Mouse (Mus musculus) CD4-positive, CD25-positive, alpha-beta regulatory T cell, adult 2 months (primary cell): ENCODE data around the gene Thoc7.
"Not testable (repeated sequence)": the region's sequence is repeated elsewhere in the genome, so short reads cannot be mapped to it uniquely, and the experiment has no call there.

Experiments used
- DNase-seq: peaks from one replicate; pipeline ENCODE4 v3.0.0-alpha.2; 2012; ENCODE audit warnings: low read depth, low spot score

Gene Thoc7

DNA sequence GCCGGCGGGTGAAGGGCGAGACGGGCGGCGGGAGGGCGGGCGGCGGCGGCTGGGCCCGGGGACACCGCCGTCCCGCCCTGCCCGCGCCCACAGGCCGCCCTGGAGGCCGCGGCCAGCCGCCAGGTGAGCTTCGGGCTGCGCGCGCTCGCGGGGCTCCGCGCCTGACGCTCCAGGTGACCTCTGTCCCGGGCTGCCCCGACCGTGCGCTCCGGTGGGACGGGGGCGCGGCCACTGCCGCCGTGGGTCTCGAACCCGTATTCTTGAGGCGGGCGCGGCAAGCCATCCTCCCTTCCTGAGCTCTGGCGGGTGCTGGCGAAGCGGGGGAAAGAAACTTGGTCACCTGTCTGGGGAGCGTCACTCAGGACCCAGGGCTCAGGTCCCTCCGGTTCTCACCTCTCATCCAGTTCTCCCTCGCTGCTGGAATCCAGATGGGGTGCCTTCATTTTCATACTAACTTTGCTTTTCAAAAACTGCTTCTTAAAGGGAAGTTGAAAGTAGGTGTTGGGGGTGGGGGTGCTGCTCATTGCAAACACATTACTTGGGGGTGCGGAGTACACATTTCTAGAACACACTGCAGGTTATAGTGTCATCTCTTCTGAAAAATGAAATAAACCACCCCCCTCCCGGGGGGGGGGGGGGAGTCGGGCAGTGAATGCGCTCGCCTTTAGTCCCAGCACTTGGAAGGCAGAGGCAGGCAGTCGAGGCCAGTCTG lies at the start of gene Thoc7, which contains the start of gene Atxn7:
Thoc7 (minus strand) TSS at position 452 of the 712 bp plus-strand sequence.
Atxn7 (plus strand) TSS at position 40 of the 712 bp plus-strand sequence.
- DNase-seq = peak; percentile 55

DNA sequence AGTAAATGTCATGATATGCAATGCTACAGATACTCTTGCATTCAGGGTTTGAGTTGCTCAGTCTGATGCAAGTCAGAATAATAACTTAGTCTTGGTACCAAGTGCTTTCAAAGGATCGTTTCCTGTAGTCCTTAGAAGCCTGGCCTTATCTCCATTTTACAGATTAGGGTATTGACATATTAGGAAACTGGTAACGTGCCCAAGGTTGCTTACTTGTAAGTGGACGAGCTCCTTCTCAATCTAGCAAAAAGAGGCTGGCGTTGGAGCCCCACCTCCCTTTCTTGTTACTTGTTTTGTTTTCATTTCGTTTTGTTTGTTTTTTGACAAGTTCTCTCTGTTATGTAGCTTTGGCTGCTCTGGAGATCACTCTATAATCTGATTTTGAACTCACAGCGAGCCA lies 48.1 kb upstream of the Thoc7 start:
- DNase-seq = no peak

DNA sequence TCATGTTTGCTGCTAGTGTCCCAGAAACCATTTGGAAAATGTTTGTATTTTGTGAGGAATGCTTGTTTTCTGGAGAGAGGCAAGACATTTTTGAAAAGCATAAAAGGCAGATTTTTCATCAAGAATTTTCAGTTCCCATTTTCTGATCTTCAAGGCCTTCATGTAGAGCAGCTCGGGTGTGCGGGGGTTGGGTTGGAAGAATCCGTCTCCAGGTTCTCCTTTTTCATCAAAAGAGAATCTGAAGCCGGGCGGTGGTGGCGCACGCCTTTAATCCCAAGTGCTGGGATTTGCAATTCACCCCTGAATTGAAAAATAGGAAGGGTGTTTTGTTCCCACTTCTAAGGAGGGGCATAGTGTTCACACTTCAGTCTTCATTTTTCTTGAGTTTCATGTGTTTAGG lies 41.1 kb upstream of the Thoc7 start:
- no peak for DNase-seq

DNA sequence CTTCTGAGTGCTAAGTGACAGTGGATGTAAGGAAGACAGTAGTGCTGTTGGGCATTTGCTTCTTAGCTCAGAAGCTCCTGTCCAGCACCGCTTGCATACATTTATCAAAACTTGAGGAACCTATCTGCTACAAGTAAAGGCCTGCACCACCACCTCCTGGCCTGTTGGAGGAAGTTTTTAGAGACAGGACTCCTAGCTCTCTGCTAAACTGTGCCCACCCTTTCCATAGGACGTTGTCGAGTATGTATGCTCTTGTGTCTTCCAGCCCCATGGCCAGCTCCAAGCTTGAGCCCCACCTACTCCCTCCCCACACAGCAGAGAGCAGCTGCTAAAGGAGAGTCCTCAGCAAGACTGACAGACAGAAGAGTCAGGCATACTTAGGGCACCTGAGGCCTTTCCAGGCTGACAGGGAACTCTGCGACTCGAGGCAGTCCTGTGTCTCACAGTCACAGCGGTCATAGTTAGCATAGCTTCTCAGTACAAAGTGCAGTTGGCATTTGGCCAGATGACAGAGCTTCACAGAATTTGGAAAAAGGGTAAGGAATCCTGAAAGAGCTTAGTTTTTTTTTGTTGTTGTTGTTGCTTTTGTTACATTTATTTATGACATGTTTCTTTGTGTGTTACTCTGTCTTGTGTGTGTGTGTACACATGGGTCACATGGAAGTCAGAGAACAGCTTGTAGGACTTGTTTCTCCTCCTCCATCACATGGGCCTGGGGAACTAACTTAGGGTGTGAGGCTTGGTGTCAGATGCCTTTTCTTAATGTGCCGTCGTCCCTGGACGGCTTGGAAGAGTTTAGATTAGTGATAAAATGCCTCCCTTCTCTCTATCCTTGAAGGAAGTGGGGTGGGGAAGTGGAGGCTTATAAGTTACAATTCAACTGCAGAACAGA lies 33.8 kb upstream of the Thoc7 start:
- no peak for DNase-seq

DNA sequence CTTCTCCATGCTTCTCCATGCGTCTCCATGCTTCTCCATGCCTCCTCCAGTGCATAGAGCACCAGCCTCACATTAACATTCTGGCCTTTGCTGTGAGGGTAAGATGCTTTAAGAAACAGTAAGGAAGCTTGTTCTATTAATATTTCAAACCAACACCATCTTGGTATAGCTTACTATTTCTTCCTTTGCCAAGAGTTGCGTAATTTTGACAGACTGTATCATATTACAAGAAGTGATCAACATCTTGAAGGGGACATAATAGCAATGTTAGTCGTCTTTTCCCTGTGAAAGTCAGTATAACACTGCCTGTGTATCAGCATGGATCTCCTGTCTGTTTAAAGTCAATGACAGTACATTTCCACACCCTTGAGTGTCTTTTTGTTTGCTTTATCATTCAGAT lies 29.1 kb upstream of the Thoc7 start:
- DNase-seq = no peak

DNA sequence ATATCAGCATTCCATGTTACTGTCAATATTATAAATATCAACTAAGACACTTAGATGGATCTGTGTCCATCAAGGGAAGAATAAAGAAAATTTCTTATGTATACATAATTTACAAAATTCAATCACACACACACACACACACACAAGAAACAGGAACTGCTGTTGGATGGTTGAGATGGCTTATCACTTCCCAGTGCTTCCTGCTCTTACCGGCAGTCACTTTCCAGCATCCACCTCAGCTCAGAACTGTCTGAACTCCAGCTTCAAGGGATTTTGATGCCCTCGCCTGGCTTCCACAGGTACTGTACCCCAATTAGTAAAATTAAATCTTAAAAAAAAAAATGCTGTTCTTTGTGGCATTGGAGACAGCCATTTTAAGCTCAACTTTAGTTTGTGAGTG lies 26.7 kb upstream of the Thoc7 start:
- peak; percentile 7 for DNase-seq

DNA sequence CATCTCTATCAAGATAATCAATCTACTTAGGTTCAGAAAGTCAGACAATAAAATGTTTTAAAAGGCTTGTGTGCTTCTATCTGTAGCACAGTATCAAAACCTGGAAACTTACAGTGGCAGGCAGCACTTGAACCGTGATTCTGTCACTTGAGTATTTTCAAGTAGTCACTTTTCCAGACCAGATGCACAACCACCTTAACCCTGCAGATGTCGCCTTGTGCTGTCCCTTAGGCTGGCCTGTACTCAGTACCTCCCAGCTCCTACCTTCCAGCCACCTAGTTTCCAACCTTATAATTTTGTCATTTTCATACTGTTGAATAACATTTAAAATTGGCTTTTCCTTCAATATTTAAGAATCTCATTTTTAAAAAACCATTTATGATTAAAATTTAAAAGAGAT lies 20.5 kb upstream of the Thoc7 start:
- DNase-seq = peak; percentile 48

DNA sequence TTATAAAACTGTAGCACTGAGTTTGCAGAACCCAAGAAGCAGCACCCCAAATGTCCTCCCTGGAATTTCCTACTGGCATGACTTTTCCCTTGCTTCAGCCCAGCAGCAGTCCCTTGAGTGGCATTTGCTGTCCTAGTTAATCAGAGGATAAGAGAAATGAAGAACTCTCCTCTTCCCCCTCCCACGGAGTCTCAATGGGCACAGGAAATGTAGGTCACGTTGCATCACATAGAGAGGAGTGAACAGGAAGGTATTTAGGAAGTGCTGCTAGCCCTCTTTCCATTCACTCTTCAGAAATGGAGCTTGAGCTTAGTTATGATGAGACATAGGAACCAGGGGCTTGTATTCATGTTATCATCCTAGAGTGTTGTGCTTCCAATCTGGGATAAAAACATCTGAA lies 19.6 kb upstream of the Thoc7 start:
- DNase-seq = peak; percentile 51

DNA sequence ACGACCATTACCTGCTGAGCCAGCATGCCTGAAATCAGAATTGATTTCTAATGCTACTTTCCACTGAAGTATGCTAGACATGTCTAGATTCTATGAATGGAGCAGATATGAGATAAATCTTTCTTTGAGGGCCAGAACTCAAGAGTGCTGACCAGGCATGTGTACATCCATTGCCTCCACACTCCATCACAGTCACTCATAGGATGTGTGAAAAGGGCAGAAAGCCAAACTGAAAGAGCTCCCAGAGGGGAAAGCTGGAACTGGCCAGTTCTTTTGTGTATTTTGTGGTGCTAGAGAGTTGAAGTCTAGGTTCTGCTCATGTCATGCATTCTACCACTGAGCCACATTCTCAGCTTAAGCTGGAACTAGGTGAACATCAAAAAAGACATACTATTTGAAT lies 15.8 kb upstream of the Thoc7 start:
- no peak for DNase-seq

DNA sequence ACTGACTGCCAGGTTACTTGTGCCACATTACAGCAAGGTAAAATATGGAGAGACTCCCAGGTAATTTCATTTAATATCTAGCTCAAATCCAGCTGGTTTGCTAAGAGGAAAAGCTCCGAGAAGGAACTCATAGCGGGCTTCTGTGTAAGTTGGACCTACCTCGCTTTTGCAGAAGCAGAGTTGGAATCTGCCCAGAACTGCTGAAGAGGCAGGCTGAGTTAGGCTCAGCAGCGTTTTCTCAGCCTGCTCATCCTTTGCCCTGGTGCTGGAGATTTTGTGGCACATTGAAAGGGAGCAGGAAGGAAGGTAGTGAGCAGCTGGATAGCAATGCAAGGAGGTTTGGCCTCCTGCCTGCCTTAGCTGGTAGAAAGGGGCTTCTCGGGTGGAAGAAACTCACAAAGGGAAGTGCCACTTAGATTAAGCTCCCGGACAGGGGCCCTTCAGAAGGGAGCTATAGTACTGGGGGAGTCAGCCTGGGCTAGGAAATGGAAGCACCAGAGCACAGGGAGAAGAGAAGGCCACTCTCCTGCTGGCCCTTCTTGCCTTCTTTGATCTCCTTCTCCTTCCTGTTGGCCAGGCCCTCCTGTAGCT lies 10.1 kb upstream of the Thoc7 start:
- DNase-seq = no peak

DNA sequence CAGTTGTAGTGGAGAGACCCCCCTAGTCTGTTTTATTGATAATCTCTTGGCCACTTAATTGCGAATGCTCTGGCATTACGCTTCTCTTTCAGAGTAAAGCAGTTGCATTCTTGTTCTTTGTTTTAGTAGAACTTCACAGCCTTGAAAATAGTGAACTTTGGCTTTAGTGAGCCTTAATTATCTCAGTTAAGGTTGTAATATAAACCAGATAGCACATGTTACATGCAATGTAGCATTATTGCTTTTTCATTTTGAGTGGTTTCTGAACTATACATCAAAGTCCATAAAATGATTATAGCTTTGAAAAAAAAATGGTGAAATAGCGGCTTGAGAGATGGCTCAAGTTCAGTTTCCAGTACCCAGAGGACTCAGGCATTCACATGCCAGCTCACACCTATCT lies 8.9 kb upstream of the Thoc7 start:
- no peak for DNase-seq

DNA sequence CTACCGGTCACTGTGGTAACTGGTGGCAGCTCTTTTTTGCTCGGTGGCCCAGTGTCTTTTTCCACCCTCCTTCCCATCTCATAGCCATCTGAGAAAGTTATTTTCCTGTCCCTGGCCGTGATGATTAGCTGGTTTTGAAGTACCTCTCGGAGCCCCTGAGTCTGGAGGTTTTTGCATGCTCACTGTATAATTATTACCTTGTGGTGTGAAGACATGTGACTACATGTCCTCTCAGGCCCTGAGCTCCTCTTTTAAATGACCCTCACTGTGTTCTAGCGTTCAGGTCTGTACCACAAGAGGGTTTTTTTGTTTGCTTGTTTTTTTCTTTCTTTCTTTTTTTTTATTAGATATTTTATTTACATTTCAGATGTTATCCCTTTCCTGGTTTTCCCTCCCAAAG lies 6.8 kb upstream of the Thoc7 start:
- no peak for DNase-seq

DNA sequence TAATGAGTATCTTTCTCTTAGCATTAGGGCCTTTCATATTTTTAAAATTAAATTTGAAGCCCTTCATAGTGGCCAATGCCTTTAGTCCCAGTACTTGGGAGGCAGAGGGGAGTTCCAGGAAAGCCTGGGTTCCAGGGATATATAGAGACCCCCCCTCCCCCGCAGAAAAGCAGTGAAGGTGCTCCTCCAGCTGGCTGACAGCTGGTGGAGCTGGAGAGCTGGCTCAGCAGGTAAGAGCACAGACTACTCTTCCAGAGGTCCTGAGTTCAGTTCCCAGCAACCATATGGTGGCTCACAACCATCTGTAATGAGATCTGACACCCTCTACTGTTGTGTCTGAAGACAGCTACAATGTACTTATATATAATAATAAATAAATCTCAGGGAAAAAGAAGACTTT lies 6.0 kb upstream of the Thoc7 start:
- peak; percentile 46 for DNase-seq

DNA sequence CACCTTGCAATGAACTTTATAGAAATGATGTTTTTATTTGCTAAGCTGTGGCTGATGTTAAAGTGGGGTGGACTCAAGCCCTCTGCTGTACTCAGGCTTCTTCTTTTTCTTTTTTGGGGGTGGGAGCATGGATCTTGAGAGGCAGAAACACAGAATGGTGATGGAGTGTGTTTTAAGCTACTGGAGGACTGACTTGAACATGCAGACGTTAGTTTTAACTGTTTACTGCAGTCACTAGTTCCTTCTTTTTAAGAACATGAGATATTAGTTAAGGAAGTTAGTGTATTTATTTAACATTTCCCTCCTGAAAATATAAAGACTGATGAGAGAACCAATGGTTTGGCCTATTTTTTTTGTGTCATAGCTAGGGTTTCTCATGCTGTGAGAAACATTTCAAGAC lies 1.9 kb upstream of the Thoc7 start:
- DNase-seq = no peak

DNA sequence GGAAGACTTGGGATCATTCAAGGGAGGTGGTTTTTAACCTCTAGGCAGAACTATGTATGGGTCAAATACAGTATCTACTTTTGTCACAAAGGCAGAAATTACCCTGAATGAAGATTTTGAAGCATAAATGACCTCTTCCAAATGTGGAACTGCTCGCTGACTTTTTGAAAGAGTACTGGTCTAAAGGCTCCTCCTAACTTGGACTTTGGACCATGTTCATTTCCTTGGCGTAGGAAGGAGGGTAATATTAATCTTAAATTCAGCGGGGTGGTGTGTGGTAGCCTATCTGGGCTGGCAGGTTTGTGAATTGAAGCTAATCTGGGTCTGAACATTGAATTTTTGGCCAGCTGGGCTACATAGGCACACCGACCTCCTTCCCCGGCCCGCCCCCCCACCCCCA lies 824 bp upstream of the Thoc7 start:
- no peak for DNase-seq

DNA sequence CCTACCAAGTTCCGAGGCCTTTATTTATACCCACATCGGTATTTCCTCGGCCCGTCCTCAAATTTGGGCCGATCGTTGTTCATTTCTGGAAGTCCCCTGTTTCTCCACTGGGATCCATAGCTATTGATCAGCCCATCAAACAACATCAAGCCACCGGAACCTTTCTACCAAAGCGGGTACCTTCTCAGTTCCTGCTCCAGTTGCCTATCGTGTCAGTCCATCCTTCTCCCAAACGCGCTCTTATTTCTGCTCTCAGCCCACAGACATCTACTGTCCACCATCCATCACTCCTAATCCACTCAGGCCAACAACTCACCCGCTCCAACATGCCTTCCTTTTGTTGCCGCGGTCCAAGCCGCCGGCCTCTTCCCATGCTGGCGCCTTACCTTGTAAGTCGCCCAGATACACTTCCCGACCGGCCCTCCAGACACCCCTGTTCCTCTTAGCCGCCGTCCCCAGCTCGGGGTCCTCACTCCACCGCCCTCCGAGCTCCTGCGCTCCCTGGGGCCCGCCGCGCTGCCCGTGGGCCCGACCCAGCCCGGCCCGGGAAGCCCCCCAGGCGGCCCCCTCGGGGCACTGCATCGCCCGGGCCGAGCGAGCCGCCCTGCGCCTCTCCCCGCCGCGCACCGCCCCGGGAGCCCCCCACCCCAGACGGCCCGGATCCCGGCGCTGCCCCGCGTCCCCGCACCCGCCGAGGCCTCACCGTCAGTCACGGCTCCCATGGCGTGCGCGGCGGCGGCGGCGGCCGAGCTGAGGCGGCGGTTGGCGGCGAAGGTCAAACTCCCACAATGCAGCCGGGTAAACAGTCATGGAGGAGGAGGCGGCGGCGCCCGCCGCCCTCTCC lies 948 bp downstream of the Thoc7 start:
- peak; percentile 84 for DNase-seq

DNA sequence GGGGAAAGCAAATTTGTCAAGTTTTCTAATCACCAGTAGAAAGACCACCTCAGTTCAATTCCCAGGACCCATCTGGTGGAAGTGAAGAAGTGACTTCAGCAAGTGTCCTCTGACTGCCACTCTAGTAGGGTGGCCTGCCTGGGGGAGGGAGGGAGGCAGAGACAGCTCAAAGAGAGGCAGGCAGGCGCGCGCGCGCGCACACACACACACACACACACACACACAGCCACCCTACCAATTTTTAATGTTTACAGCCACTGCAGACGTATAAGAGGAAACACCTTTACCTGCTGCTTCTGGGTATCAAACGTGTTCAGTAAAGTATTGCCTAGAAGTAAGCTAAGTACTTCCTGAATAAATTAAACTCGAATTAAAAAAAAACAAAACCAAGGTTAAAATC lies 1.6 kb downstream of the Thoc7 start:
- peak; percentile 71 for DNase-seq

DNA sequence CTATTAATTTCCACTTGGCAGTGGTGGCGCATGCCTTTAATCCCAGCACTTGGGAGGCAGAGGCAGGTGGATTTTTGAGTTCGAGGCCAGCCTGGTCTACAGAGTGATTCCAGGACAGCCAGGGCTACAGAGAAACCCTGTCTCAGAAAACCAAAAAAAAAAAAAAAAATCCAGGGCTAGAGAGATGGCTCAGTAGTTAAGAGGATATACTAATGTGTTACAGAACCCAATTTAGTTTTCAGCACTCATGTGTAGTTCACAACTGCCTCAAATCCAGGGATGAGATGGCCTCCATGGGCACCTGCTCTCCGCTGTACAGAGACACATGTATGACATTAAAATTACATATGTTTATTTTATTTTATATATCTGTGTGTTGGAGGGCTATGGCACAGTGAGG lies 9.5 kb downstream of the Thoc7 start:
- not testable (repeated sequence) for DNase-seq

DNA sequence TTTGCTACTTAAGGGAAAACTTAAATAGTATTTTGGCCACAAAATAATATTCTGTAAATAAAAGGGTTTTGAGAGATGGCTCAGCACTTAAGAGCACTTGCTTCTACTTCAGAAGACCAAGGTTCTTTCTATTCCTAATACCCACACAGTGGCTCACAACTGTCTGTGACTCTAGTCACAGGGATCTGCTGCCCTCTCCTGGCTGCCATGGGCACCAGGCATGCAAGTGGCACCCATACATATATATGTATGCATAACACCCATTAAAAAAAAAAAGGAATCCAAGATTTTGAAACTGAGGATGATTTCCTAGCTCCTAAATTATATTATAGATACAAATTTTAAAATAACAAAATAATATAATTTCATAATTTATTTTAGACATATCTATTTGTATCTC lies 11.3 kb downstream of the Thoc7 start:
- peak; percentile 73 for DNase-seq

DNA sequence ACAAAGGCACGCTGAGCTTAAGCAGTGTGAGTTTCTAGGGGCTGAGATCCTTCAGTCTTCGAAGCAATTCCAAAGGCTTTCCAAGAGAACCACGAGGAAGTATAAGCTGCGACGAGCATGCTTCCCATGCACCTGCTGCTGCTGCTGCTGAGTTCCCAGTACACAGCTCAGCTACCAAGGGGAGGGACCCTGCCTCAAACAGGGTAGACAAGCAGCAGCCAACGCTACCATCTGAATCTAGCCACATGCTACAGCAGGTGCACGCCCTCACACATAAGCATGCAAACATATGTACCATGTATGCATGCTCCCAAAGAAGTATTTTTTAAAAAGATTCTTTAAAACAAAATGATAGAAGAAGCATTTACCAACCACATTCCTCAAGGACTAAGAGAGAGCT lies 13.3 kb downstream of the Thoc7 start:
- no peak for DNase-seq

DNA sequence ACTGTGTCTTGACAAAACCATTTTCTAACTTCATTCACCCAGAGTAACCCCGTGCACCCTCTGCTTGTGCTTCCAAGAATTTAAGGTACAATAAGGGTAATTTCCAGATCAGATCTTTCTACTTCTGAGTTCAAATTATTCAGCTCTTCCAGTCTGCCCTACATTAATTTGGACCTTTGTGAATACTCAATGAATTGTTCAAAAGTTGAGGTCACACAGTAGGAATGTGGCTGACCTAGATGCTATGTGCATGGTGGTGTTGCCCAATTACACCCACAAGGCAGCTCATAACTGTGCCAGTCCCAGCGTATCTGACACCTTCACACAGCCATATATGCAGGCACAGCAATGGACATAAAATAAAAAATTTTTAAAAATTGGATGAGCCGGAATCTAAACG lies 17.0 kb downstream of the Thoc7 start:
- no peak for DNase-seq

DNA sequence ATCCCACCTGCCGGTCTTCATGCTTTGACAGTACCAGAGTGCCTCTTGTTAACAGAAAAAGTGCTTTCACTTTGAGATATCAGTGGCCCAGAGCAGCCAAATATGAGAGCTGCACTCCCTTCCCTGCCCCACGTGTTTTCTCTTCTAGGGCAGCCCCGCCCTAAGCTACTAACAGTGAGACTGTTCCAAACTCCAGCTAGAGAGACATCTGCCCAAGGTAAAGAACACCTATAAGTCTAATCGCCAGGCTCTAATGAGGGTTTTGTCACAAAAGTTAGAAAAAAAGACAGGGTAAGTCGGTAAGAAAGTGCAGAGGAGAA lies 27.6 kb downstream of the Thoc7 start:
- DNase-seq = peak; percentile 27
